Comparison of ENCODE assay signal across 8 mouse cellular contexts in genomic region chr7:122020667-122021354, GRCm38 (mm10). TPM values are rescaled to one million over a fixed set of nuclear protein-coding genes. Genes with fewer than 3 reads are reported as not detected.
DNase-seq lines count a peak whose midpoint lies in the region; ATAC-seq and TF ChIP-seq lines count a peak whose summit lies in the region.

Gene Gga2 (minus strand): TSS chr7:122021222.

- H3K36me3 ChIP-seq in ES-Bruce4 (ENCODE audit: control insufficient read depth, insufficient read depth, low read length, poor library complexity, severe bottlenecking), result no peaks in the 10 kb centered on the region
- no peaks in the 10 kb centered on the region for H3K36me3 ChIP-seq in forebrain, embryonic 14.5 days (ENCODE audit: control insufficient read depth, insufficient read depth, low read length)

- no peaks in the 10 kb centered on the region for H3K27me3 ChIP-seq in ES-Bruce4 (ENCODE audit: control insufficient read depth, insufficient read depth, low read length, poor library complexity, severe bottlenecking)
- H3K27me3 ChIP-seq in forebrain, embryonic 14.5 days (replicated peaks; ENCODE audit: control insufficient read depth, insufficient read depth, low read length), result no peaks in the 10 kb centered on the region

- TF ChIP-seq EP300 in ES-Bruce4 (IDR thresholded peaks at IDR 0.05; ENCODE audit: insufficient read depth, low read depth, low read length), result no peak

- H3K4me3 ChIP-seq in ES-Bruce4 (ENCODE audit: low read depth, low read length), result peak within 1 kb of the TSS; percentile 100
- peak within 1 kb of the TSS; percentile 81 for H3K4me3 ChIP-seq in forebrain, embryonic 14.5 days (ENCODE audit: low read depth, low read length)
- H3K4me3 ChIP-seq in lung, adult 2 months (replicated peaks; ENCODE audit: extremely low read depth, low read depth, low read length), result peak within 1 kb of the TSS; percentile 75

- TF ChIP-seq CTCF in ES-Bruce4 (IDR thresholded peaks at IDR 0.05; ENCODE audit: low read depth, low read length), result no peak
- TF ChIP-seq CTCF in lung, adult 2 months (IDR thresholded peaks at IDR 0.05; ENCODE audit: insufficient read depth, low read length), result no peak

- H3K4me1 ChIP-seq in ES-Bruce4 (ENCODE audit: control insufficient read depth, insufficient read depth, low read length), result peaks cover 8% of the 10 kb centered on the region
- peaks cover 18% of the 10 kb centered on the region for H3K4me1 ChIP-seq in forebrain, embryonic 14.5 days (ENCODE audit: control insufficient read depth, insufficient read depth, low read length)
- no peaks in the 10 kb centered on the region for H3K4me1 ChIP-seq in lung, adult 2 months (ENCODE audit: control insufficient read depth, insufficient read depth, low read length)

- H3K9me3 ChIP-seq in ES-Bruce4 (replicated peaks; ENCODE audit: control insufficient read depth, insufficient read depth, low read length, poor library complexity, severe bottlenecking), result no peaks in the 10 kb centered on the region
- no peaks in the 10 kb centered on the region for H3K9me3 ChIP-seq in forebrain, embryonic 14.5 days (replicated peaks; ENCODE audit: control insufficient read depth, low read length)

- H3K27ac ChIP-seq in ES-Bruce4 (ENCODE audit: insufficient read depth, low read length), result peak within 1 kb of the TSS; percentile 23; the same call in 1 of the 2 replicates
- H3K27ac ChIP-seq in forebrain, embryonic 14.5 days (ENCODE audit: low read depth, low read length), result peak within 1 kb of the TSS; percentile 82

- H3K4me2 ChIP-seq in forebrain, embryonic 14.5 days (ENCODE audit: low read length), result peak within 1 kb of the TSS; percentile 56

- peak; percentile 93 for TF ChIP-seq POLR2A in ES-Bruce4 (IDR thresholded peaks at IDR 0.05; ENCODE audit: insufficient read depth, low read length)
- peak; percentile 66; the same call in 1 of the 2 replicates for TF ChIP-seq POLR2A in lung, adult 2 months (IDR thresholded peaks at IDR 0.05; ENCODE audit: borderline replicate concordance, extremely low read depth, low read depth, low read length)

- H3K9ac ChIP-seq in ES-Bruce4 (ENCODE audit: low read depth, poor library complexity, severe bottlenecking), result peak within 1 kb of the TSS; percentile 97
- H3K9ac ChIP-seq in forebrain, embryonic 14.5 days (ENCODE audit: low read length), result peak within 1 kb of the TSS; percentile 83

- ATAC-seq in cerebellum, adult (ENCODE audit: insufficient number of reproducible peaks, low FRiP score, low TSS enrichment), result peak; percentile 65
- ATAC-seq in forebrain, embryonic 14.5 days, result peak; percentile 92
- ATAC-seq in neutrophil, adult 5-6 weeks (ENCODE audit: extremely low read depth, insufficient number of reproducible peaks, low FRiP score, poor library complexity, severe bottlenecking), result peak; percentile 63

- peak; percentile 93 for DNase-seq in forebrain, embryonic 14.5 days (ENCODE audit: low spot score)
- peak; percentile 87 to 93 for DNase-seq in heart, postnatal 14 days
- DNase-seq in layer of hippocampus, adult 18-20 months (ENCODE audit: low spot score in 2 of 2), result peak; percentile 79 to 90
- DNase-seq in lung, adult 2 months, result peak; percentile 88
- DNase-seq in thymus, adult 18-20 months, result peak; percentile 72 to 75

- intact Hi-C loops in heart, postnatal 14 days (cut with DNase I), result no loop called here

- WGBS in forebrain, embryonic 14.5 days, result under 1% methylated on average over 50 of the region's 50 CpGs
- WGBS in lung, adult 2 months, result under 1% methylated on average over 49 of the region's 50 CpGs

RNA-seq across cellular contexts. Expression of gene Gga2, which starts in this region (rescaled TPM):
- polyA plus RNA-seq in ES-Bruce4 (2011; ENCODE audit: insufficient read depth, insufficient read length, low read depth, missing spikeins), result 123 and 125 TPM in 2 replicates
- 28.0 and 32.1 TPM in 2 replicates for polyA plus RNA-seq in forebrain, embryonic 14.5 days (2014; fragmentation: Nextera tagmentation; extraction: Ambion mirVana)
- 10 to 100 TPM; 28.7 to 29.6 TPM for total RNA-seq in heart, postnatal 14 days (2021)
- total RNA-seq in layer of hippocampus, adult 18-20 months (2021), result 10 to 100 TPM; 29.0 to 30.3 TPM
- 26.2 and 35.3 TPM in 2 replicates for polyA plus RNA-seq in lung, adult 2 months (2012; rRNA removed)
- total RNA-seq in neutrophil, adult 5-6 weeks (2017), result 87.7 and 100 TPM in 2 replicates

Comparison
In these comparisons a context has a peak if more than half of its experiments do, and no peak if none do; other contexts are left out.
1. Peak in every context shown above with its lines: DNase-seq, ATAC-seq, H3K4me3 ChIP-seq and H3K27ac ChIP-seq.